Mouse (Mus musculus) right cerebral cortex, postnatal 10 days (tissue): Measurements from ENCODE around the gene Arhgap4.

Experiments used
- DNase-seq, 2 experiments: peaks; one replicate each; pipeline ENCODE4 v3.0.0; 2021; ENCODE audit warnings: low spot score in 2 of 2

Gene Arhgap4

DNA sequence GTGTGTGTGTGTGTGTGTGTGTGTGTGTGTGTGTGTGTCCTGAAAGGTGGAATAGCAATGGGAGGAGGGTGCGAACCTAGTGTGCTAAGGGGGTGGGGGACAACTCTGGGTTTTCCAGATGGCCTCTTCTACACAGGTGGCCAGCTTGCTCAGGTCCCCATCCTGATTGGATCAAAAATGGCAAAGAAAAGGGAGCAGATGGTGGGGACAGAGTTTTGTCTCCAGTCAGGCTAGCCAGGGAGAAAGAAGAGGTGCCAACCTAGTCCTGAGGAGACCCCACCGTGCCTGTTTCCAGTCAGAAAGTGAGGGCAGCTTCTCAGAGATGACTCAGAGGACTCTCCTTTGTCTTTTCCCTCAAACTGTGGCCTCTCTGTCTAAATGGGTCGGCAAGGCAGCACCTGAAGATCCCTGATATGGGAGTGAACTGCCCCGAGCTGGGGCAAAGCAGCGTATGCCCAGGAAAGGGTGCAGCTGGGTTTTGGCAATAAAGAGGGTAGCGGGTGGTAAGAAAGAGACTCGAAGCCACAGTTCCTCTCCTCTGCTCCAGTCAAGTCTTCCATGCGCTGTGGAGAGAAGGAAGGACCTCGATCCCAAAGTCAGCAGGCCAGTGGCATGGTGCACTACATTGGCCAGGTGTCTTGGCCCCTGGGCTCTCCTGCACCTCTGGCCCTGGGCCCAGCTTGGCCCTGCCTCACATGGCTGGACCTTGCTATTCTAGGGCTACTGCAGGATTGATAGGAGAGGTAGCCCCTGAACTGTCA is 67.2 kb downstream of the Arhgap4 start:
- no peak for DNase-seq
